Mouse (Mus musculus) lung, postnatal 25 days (tissue): ENCODE measurements around the gene Prkaa1.

ENCODE experiments used
- DNase-seq: peaks from one replicate; pipeline ENCODE4 v3.0.0; 2022; ENCODE audit warnings: low spot score

Prkaa1 gene

DNA sequence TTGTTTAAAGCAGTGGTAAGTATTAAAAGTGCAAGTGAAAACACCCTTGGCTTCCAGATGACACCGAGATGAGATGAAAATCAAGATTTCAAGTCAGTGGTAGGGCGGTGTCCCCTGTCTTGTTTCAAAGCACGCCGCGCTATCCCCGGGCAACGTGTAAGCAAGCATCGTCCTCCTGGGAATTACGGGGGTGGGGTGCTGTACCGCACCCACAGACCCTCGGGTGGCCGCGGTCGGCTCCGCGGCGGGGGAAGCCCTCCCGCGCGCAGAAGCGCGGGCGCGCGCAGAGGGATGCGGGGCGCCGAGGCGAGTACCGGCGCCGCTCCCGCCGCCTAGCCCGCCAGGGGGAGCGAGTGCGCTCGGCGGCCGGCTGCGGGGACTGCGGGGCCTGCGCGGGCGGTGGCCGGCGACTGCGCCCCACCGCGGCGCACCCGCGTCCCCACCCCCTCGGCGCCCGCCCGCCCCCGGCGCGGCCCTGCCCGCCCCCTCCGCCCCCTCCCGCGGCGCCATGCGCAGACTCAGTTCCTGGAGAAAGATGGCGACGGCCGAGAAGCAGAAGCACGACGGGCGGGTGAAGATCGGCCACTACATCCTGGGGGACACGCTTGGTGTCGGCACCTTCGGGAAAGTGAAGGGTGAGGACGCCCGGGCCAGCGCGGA lies at the start of gene Prkaa1:
TSS of gene Prkaa1 (plus strand) at position 501 of the 660 bp plus-strand sequence.
- DNase-seq: peak; percentile 63

DNA sequence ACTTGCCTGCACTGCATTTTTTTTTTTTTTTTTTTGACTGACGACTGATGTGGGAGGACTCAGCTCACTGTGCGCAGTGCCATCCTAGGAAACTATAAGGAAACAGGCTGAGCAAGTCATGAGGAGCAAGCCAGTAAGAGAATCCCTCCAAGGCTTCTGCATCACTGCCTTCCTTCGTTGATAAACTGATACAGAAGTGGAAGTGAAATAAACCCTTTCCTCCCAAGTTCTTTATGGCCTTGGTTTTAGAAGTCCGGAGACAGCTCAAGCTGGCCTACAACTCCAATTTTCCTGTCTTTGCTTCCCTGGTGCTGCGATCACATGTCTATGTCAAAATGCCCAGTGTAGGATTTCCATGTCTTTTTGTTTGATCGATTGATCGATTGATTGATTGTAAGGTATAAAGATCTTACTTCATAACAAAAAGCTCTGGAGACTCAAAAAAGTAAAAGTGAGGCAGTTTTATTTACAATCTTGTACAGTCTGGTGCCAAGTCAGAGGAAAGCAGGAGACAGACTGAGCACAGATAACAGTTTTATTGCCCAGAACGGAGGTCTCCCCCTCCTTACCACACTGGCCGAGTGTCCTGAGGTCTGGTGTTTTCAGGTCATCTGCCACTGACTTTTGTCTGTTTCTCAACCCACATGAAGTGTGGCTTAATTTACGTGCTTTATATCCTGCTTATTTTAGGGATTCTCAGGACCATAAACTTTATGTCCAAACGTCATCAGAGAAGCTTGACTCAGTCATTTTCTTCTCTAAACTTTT lies 47.9 kb upstream of the Prkaa1 start:
- no peak for DNase-seq

DNA sequence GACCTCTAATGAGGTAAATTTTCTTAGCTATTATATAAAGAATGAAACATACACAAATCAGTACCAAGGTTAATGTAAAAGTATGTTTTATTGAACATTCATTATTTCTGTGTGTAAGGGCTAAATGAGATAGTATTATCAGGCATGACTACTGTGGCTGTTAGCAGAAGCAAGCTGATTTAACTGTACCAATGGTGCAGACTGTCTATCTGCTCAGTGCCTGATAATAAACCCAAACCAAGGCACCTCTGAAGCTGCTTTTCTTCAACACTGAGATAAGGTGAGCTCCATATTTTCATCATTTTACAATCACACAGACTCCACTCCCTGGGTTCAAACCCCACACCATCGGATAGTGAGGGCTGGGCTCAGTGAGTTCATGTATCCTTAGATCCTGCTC lies 46.3 kb upstream of the Prkaa1 start:
- DNase-seq: no peak

DNA sequence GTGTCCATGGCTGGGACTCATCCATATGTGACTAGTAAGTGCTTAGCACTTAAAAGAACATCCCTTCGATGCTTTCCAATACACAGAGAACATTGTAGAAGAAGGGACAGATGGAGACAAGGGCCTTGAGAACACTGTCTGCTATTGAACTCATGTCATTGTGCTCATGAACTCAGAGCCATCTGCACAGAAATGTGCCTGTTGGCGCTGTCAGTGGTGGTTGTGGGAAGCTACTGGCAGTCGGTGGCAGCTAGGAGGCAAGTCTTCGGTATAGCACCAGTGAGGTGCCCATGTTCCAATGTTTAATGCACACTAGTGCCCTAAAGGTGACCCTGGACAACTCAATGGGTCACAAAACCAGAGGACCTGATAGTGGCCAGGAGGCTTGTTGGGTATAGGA lies 41.3 kb upstream of the Prkaa1 start:
- no peak for DNase-seq

DNA sequence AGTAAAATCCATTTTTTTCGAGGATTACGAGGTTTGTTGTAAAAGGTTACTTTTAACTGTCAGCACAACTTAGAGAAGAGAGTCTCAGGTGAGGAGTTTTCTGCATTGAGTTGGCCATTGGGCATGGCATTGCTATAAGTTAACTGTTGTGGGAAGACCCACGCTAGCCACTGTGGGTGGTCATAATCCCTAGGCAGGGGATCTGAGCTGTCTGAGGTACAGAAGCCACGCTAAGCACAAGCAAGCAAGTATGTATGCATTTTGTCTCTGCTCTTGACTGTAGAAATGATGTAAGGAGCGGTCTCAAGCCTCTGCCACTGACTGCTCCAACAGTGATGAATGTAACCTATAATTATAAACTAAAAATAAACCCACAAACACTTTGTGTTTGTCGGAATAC lies 37.8 kb upstream of the Prkaa1 start:
- DNase-seq: no peak

DNA sequence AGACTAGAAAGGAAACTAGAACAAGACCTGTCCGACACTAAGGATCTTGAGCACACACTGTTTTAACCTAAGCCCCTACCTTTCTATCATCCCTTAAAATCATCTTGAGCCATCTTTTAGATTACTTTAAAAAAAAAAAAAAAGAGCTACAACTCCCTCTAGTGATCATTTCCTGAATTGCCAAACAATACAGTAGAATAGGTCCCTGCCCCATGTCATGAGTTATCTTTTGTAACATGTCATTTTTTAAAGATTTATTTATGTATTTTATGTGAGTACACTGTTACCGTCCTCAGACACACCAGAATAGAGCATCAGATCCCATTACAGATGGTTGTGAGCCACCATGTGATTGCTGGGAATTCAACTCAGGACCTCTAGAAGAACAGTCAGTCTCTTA lies 37.4 kb upstream of the Prkaa1 start:
- peak; percentile 36 for DNase-seq

DNA sequence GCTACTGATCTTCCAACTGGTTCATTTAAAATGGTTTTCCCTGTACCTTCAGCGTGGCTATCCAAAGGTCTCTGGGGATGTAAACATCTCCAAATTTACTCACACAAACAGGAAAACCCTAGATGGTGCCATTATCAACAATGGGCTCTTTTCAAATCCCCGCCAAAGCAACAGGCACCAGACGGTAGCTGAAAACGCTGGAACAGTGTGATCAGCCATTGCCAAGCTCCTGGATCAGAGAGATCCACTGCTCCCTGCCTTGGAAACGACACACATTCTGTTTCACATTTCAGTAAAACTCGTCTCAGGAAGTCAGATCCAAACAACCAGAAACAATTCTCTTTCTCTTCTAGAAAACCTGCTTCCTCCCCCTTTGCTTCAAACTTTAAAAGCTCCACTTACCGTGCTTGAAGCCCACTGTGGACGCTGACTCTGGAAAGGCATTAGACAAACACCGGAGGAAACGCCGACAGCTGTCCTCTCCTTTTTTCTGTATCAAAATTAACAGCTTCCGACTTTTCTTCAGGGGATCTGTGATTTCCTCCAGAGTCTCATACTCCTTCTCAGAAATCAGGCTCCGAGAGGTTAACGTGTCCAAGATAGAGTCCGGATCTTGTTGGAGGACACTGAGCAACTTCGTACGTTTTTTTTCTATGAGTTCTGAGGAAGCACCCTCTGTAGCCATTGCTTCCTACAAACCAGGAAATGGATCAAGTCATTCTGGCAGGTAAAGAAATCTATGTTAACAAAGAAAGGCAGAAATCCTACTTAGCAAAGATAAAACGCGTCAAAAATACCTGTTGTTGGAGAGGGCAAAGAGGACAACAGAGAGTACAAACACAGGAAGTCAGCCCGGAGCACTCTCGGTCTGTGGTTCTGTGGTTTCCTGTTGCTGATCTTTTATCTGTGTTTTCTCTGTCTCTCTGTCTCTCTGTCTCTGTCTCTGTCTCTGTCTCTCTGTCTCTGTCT lies 35.7 kb upstream of the Prkaa1 start, which contains the start of gene Card6:
TSS of gene Card6 (minus strand) at position 854 of the 969 bp plus-strand sequence.
- DNase-seq: peak; percentile 65

DNA sequence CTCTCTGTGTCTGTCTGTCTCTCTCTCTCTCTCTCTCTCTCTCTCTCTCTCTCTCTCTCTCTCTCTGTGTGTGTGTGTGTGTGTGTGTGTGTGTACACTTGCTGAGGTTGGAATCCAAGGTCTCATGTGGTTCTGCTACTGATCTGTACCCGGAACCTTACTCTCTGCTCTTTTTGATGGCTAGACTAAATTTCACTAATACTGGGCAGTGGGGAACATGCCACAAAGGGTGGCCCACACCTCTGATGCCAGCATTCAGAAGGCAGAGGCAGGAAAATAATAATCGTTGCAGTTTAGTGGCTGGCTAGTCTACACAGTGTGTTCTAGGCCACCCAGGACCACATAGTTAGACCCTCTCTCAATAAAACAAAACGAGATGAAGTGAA lies 35.0 kb upstream of the Prkaa1 start:
- no peak for DNase-seq

DNA sequence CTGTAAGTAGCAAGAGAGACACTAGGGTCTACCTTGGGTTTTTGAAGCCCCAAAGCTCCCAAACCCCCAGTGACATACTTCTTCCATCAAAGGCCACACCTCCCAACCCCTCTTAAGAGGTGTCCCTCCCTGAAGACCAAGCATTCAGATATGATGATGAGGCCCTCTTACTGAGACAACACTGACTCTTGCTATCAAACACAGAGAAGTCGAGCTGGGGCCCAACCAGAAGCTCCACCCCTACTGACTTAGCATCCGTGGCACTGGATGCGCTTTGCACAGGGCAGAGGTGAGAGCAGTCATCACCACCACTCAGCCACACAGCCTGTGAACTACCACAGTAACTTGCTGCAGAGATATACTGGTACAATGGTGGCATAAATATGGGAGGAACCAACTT lies 31.0 kb upstream of the Prkaa1 start:
- no peak for DNase-seq

DNA sequence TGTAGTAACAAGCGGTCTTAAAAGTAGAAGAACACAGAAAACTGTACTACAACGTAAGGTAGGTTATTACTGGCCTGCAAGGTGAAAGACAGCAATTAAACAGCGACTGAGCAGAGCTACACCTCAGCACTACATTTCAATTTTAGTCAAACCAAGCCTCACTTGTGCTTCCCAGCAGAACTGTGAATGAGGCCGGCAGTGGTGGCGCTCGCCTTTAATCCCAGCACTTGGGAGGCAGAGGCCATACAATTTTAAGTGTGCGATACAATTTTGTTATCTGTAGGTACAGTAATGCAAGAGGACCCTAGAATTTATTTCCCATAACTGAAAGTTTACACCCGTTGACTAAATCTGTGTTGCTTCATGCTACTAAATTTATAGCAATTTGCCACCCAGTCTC lies 28.5 kb upstream of the Prkaa1 start:
- DNase-seq: no peak

DNA sequence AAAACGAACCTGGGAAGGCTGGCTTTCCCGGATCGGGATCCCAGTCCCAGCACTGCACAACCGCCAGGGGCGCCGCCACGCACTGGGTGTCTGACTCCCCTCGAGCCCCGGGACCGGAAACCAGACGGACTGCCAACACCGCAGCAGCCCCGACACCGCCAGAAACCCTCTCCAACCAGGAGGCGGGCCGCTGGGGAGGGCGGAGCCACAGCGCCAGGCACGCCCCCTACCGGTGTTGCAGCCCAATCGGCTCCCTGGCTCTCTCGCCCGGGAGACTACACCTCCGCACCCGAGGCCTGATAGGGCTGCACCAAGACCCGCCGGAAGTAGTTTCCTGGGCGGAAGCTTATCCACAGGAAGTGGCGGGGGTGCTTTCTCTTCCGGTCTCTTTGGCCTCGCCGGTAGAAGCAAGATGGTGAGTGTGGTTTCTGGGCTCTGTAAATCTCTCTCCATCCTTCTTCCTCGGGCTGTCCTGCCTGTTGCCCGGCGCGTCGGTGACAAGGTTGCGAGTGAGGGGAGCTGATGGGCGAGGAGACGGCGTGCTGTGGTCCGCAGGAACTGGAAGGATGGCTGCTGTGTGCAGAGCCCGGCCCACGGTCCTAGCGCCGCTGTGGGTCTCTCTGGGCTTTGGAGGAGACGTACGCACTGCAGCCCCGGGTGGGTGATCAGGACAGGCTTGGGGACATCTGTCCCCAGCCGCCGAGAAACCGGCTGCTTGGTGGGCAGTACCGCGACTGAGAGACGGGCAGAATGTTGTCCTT lies 27.2 kb upstream of the Prkaa1 start, which contains the start of gene Rpl37:
TSS of gene Rpl37 (plus strand) at position 376 of the 761 bp plus-strand sequence.
- peak; percentile 99 for DNase-seq

DNA sequence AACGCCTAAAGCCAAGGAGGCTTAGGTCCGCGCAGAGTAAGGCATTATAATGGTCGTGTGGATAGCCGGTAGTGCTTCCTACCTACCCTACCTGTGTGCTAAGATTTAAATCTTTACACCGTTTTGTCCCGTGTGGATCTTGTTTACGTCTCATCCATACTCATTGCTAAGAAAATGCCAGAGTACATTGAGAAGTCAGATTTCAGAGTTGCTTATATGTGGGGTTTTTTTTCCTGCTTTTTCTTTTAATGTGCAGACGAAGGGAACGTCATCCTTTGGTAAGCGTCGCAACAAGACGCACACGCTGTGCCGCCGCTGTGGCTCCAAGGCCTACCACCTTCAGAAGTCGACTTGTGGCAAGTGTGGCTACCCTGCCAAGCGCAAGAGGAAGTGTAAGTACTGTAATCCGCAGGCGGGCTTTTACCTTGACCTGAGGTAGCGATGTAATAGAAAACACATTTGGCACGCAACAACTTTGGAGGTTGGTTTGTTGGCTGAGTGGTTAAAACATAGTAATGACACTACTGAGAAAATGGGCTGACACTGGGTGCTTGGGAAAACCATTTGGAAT lies 26.5 kb upstream of the Prkaa1 start:
- DNase-seq: no peak

DNA sequence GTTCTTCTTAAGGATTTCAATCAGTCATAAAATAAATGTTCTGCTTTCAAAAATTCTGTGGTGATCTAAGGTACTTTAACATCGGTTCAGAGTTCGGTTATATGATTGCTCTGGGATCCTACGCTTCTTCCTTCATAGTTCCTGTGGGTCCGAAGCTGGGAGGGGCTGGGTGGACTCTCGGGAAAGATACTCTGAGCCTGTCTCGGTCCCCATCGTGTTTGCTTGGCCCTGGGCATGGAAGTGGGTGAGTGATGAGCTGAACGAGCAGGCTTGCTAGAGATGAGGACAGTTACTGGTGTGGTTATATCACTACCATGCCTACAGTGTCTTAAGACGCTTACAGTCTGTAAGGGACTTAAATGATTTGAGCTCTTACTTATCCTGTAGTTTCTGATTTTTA lies 25.0 kb upstream of the Prkaa1 start:
- DNase-seq: no peak

DNA sequence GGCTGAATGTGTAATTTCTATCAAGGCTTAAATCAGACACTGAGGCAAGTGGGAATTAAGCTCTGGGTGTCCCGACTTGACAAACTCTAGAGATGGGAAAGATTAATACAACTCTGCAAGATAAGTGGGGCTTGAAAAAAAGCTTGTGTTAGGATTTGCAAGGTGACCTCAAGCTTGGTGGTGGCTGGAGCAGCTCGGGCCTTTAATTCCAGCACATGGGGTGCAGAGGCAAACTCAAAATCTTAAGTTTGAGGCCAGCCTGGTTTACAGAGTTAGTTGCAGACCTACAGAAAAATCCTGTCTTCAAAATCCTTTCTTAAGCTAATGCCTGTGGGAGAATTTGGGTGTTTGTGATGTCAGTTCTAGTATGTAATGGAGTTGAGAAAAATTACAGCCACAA lies 24.5 kb upstream of the Prkaa1 start:
- no peak for DNase-seq

DNA sequence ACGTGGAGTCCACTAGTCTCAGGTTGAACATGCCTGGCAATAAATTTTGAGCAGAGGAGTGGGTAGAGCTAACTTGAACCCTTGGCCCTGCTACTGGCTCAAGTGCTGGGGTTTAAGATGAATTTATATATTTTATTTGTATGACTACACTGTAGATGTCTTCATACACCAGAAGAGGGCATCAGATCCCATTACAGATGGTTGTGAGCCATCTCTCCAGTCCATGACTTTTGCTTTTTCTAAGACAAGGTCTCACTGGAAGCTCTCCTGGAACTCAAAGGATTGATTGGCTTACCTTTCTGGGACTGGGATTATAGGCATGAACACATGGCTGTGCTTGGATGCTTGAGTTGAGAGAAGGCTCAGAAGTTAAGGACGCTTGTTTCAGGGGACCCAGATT lies 24.0 kb upstream of the Prkaa1 start:
- DNase-seq: no peak

DNA sequence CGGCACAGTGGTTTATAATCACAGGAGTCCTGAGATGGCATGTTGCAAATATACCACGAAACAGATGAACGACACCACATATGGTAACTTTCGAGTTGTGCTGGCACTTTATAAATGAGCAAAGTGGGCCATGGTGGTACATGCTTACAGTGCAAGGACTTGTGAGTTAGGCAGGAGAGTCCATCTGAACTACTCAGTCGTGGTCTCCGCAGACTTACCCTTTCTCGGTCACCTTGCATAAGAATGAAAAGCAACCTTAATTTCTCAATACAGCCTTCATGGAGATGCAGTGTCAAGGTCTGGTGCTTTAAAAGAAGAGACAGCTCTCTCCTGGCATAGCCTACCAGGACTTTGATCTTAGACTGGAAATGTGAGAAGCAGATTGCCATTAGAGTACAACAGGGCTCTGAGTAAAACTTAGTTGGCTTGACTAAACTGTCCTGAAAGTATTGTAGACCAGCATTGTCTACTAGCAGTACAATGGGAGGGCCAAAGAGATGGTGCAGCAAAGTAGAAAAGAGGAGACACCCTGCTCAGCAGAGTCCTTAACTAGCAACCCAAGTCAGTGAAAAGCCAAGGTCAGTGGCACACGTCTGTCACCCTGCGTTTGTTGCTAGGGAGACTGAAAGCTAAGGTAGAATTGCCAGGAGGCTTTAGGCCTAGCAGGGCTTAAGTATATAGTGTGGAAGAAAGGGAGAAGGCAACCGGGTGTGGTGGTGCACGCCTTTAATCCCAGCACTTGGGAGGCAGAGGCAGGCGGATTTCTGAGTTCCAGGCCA lies 21.9 kb upstream of the Prkaa1 start:
- DNase-seq: no peak

DNA sequence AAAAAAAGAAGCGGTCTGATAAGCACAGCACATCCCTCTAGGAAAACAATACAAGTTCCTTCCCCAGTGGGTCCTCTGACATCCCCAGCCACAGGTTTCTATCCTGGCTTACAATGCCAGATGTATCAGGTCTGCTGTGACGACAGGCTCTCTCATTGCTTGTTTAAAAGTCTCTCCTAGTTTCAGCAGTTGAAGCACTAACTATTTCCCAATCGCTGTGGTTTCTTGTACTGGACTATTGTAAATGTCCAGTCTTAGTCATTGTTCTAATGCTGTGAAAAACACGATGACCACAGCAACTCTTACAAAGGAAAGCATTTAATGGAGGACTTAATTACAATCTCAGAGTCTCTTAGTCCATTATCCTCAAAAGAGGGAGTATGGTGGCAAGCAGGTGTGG lies 17.2 kb upstream of the Prkaa1 start:
- DNase-seq: no peak

DNA sequence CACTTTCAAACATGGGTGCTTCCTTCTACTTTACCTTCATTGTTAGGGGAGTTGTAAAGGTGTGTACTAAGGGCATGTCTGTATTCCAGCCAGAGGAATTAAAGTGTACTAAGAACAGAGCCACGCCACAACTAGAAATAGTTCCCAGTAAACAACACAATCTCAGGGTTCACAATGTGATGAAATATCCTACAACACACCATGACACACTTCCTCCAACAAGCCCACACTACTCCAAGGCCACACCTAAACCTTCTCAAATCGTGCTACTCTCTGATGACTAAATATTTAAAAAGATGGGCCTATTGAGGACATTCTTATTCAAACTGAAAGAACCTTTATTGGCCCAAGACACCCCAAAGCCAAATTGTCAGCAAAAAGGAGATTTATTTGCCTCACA lies 16.2 kb upstream of the Prkaa1 start:
- no peak for DNase-seq

DNA sequence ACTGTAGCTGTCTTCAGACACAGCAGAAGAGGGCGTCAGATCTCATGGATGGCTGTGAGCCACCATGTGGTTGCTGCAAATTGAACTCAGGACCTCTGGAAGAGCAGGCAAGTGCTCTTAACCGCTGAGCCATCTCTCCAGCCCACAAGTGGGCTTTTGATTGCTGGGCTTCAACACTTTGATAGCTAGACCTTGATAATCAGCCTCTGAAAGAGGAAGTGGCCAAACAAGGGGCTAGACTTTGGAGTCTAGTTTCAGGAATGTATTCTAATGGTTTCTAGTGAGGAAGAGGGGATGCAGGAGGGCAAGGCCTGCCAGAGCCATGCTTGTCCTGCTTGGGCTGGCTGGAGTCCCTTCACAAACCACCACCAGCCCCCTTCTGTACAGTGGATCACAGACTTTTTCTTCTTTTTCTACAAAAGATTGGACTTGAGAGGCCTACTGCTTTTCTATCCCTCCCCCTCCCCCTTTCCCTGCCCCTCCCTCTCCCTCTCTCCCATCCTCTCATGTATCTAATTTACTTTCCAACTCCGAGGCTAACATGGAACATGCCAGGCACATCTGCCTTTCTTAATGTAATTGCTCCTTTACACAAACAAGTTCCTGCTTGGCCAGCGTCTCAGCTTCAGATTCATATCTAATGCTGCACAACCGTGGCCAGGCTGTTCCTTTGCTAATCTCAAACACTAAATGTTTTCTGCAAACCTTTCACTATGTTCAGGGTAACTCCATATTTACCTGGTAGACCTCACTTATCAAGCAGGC lies 15.3 kb upstream of the Prkaa1 start:
- no peak for DNase-seq
